Mouse (Mus musculus): ENCODE data around the gene Sdhaf4. TPM values are rescaled to one million over a fixed set of nuclear protein-coding genes. Genes with fewer than 3 reads are reported as not detected.

Gene Sdhaf4
- total and polyA plus RNA-seq, 3 experiments: 20.9 to 79.6 (median 40.7) TPM

GRCm38 (mm10) chr1:23995420-23995819, 10.0 kb downstream of the Sdhaf4 start:
- H3K27me3 ChIP-seq (replicated peaks): no peaks in the 10 kb centered on the region
- dilution Hi-C loops (cut with MboI; ENCODE audit: extremely low pct_ligation_motif_present, extremely low pct_unique_long_range_greater_than_20kb, low sequenced_read_pairs): no loop called here

DNA sequence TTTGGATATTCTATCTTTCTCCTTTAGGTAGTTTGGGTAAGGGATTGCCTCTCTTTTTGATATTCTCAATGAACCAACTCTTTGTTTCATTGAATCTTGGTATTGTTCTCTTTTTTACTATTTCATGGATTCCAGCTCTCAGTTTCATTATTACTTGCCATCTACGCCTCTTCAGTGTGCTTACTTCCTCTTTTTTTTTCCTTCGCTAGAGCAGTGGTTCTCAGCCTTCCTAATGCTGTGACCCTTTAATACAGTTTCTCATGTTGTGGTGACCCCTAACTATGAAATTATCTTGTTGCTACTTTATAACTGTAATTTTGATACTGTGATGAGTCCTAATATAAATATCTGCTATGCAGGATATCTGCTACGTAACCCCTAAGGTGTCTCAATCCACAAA, 22.3 kb downstream of the Sdhaf4 start:
- DNase-seq (ENCODE audit: extremely low read depth): peak; percentile 66
- H3K4me1 ChIP-seq (ENCODE audit: control insufficient read depth in 1 of 2, insufficient read depth in 2 of 2): peaks cover 6 to 27% of the 10 kb centered on the region in 2 experiments; a peak in 3 of 4 replicates
- H3K4me2 ChIP-seq (ENCODE audit: insufficient read depth, low read depth, poor library complexity, severe bottlenecking): 0 out of 2 replicates have a peak overlapping the region, but pooled peaks have one; percentile 10
- H3K36me3 ChIP-seq (replicated peaks in 1 of 2; ENCODE audit: control insufficient read depth in 1 of 2, insufficient read depth in 1 of 2, low read length in 1 of 2): no peaks in the 10 kb centered on the region
- H3K27me3 ChIP-seq (replicated peaks): no peaks in the 10 kb centered on the region
- H3K9ac ChIP-seq (ENCODE audit: insufficient read depth, low read depth): no peak overlapping the region
- no peak overlapping the region for H3K4me3 ChIP-seq (replicated peaks in 1 of 3; ENCODE audit: low read depth in 2 of 3, low read length in 2 of 3, poor library complexity in 1 of 3)
- in situ Hi-C loops (cut with MboI; ENCODE audit: low pct_ligation_motif_present, low pct_unique_long_range_greater_than_20kb, low sequenced_read_pairs) (no loop called here), dilution Hi-C loops (cut with MboI; ENCODE audit: extremely low pct_ligation_motif_present, extremely low pct_unique_long_range_greater_than_20kb, low sequenced_read_pairs) (no loop called here)
- no peaks in the 10 kb centered on the region for H3K79me2 ChIP-seq (replicated peaks; ENCODE audit: control insufficient read depth, extremely low read depth, insufficient read depth, poor library complexity, severe bottlenecking)
- peaks cover 3% of the 10 kb centered on the region for H3K9me3 ChIP-seq (replicated peaks; ENCODE audit: low read length)
- H3K27ac ChIP-seq (ENCODE audit: insufficient read depth, low read depth): no peak overlapping the region
- TF ChIP-seq KAT2A (IDR thresholded peaks at IDR 0.05; ENCODE audit: insufficient replicate concordance, low read length): no peak
- no peak for TF ChIP-seq PAX5 (IDR thresholded peaks at IDR 0.05; ENCODE audit: low read length)
- TF ChIP-seq ZNF384 (IDR thresholded peaks at IDR 0.05; ENCODE audit: low read depth, low read length): peak; percentile 93
- TF ChIP-seq SMC3 (IDR thresholded peaks at IDR 0.05; ENCODE audit: low read depth, low read length): no peak
- no peak for TF ChIP-seq USF1 (IDR thresholded peaks at IDR 0.05; ENCODE audit: low read depth, low read length)
- no peak for TF ChIP-seq MAX (IDR thresholded peaks at IDR 0.05; ENCODE audit: low read length)
- peak; percentile 98 for TF ChIP-seq IRF4 (IDR thresholded peaks at IDR 0.05; ENCODE audit: low read depth, low read length)
- no peak for TF ChIP-seq MXI1 (IDR thresholded peaks at IDR 0.05; ENCODE audit: low read depth, low read length)
- TF ChIP-seq CHD2 (IDR thresholded peaks at IDR 0.05; ENCODE audit: low read length): peak; percentile 76
- no peak for TF ChIP-seq MAZ (IDR thresholded peaks at IDR 0.05; ENCODE audit: low read depth, low read length)
- peak; percentile 69; the same call in 1 of the 2 replicates for TF ChIP-seq MEF2A (IDR thresholded peaks at IDR 0.05; ENCODE audit: borderline replicate concordance, low read depth, low read length)
- no peak for TF ChIP-seq ZMIZ1 (IDR thresholded peaks at IDR 0.05; ENCODE audit: low read depth, low read length)
- TF ChIP-seq MAFK (IDR thresholded peaks at IDR 0.05; ENCODE audit: insufficient replicate concordance, low read length): no peak
- TF ChIP-seq ZC3H11A (IDR thresholded peaks at IDR 0.05; ENCODE audit: low read depth, low read length): no peak
- TF ChIP-seq RAD21 (IDR thresholded peaks at IDR 0.05; ENCODE audit: low read depth, low read length): no peak; the same call in 1 of the 2 replicates
- TF ChIP-seq JUND (conservative IDR thresholded peaks at IDR 0.05; ENCODE audit: low read depth, low read length): peak; percentile 99
- TF ChIP-seq NELFE (IDR thresholded peaks at IDR 0.05; ENCODE audit: low read depth, low read length): no peak
- no peak for TF ChIP-seq UBTF (IDR thresholded peaks at IDR 0.05; ENCODE audit: low read depth, low read length)
- TF ChIP-seq MYC (IDR thresholded peaks at IDR 0.05; ENCODE audit: low read depth, low read length): no peak
- TF ChIP-seq HCFC1 (IDR thresholded peaks at IDR 0.05; ENCODE audit: low read depth, low read length): no peak
- no peak for TF ChIP-seq ZKSCAN1 (IDR thresholded peaks at IDR 0.05; ENCODE audit: borderline replicate concordance, low read depth, low read length)
- TF ChIP-seq BHLHE40 (IDR thresholded peaks at IDR 0.05; ENCODE audit: low read depth, low read length): 0 out of 2 replicates have a peak, but pooled peaks have one; percentile 17
- TF ChIP-seq TBP (conservative IDR thresholded peaks at IDR 0.05; ENCODE audit: low read depth, low read length): no peak
- no peak for TF ChIP-seq USF2 (conservative IDR thresholded peaks at IDR 0.05; ENCODE audit: low read depth, low read length)
- TF ChIP-seq SIN3A (IDR thresholded peaks at IDR 0.05; ENCODE audit: low read length): peak; percentile 52; the same call in 1 of the 2 replicates
- TF ChIP-seq TCF12 (IDR thresholded peaks at IDR 0.05; ENCODE audit: low read depth, low read length): no peak
- TF ChIP-seq POLR2AphosphoS2 (IDR thresholded peaks at IDR 0.05; ENCODE audit: low read depth, low read length): no peak
- TF ChIP-seq JUN (IDR thresholded peaks at IDR 0.05; ENCODE audit: insufficient read depth, low read depth, low read length): peak; percentile 94
- TF ChIP-seq CTCF (conservative IDR thresholded peaks at IDR 0.05 in 1 of 2, IDR thresholded peaks at IDR 0.05 in 1 of 2; ENCODE audit: low read depth in 2 of 2, low read length in 2 of 2): no peak
- TF ChIP-seq POLR2A (IDR thresholded peaks at IDR 0.05; ENCODE audit: low read depth, low read length): no peak
- no peak for TF ChIP-seq ELF1 (IDR thresholded peaks at IDR 0.05; ENCODE audit: low read depth, low read length)
- peak; percentile 94 for TF ChIP-seq RCOR1 (conservative IDR thresholded peaks at IDR 0.05; ENCODE audit: low read depth, low read length)

More at GRCm38 (mm10) chr1:23995420-23995819, 10.0 kb downstream of the Sdhaf4 start:
- Histone ChIP-seq H3K36me3 (replicated peaks in 1 of 2; ENCODE audit: control insufficient read depth in 1 of 2, insufficient read depth in 1 of 2, low read length in 1 of 2) (peaks cover 18 to 52% of the 10 kb centered on the region in 2 experiments), H3K79me2 (replicated peaks; ENCODE audit: control insufficient read depth, extremely low read depth, insufficient read depth, poor library complexity, severe bottlenecking) (no peaks in the 10 kb centered on the region), H3K9me3 (replicated peaks; ENCODE audit: low read length) (no peaks in the 10 kb centered on the region), H3K4me3 (replicated peaks in 1 of 3; ENCODE audit: low read depth in 2 of 3, low read length in 2 of 3, poor library complexity in 1 of 3) (no peak overlapping the region), H3K4me2 (ENCODE audit: insufficient read depth, low read depth, poor library complexity, severe bottlenecking) (no peak overlapping the region), H3K9ac (ENCODE audit: insufficient read depth, low read depth) (no peak overlapping the region), H3K27ac (ENCODE audit: insufficient read depth, low read depth) (no peak overlapping the region), H3K4me1 (ENCODE audit: control insufficient read depth in 1 of 2, insufficient read depth in 2 of 2) (peaks cover 0 to 8% of the 10 kb centered on the region in 2 experiments; a peak in 2 of 4 replicates)
- in situ Hi-C loops (cut with MboI; ENCODE audit: low pct_ligation_motif_present, low pct_unique_long_range_greater_than_20kb, low sequenced_read_pairs): no loop called here
- DNase-seq (ENCODE audit: extremely low read depth): no peak
- TF ChIP-seq CTCF (conservative IDR thresholded peaks at IDR 0.05 in 1 of 2, IDR thresholded peaks at IDR 0.05 in 1 of 2; ENCODE audit: low read depth in 2 of 2, low read length in 2 of 2) (peak in 1 of 2 experiments; percentile 24; a peak in 1 of 4 replicates), TCF12 (IDR thresholded peaks at IDR 0.05; ENCODE audit: low read depth, low read length) (no peak), BHLHE40 (IDR thresholded peaks at IDR 0.05; ENCODE audit: low read depth, low read length) (no peak), USF1 (IDR thresholded peaks at IDR 0.05; ENCODE audit: low read depth, low read length) (no peak), GABPA (IDR thresholded peaks at IDR 0.05; ENCODE audit: insufficient replicate concordance, low read depth, low read length) (no peak)

Data from CH12.LX (cell line).